Mouse (Mus musculus): ENCODE results near the gene Ndufb6.

DNA sequence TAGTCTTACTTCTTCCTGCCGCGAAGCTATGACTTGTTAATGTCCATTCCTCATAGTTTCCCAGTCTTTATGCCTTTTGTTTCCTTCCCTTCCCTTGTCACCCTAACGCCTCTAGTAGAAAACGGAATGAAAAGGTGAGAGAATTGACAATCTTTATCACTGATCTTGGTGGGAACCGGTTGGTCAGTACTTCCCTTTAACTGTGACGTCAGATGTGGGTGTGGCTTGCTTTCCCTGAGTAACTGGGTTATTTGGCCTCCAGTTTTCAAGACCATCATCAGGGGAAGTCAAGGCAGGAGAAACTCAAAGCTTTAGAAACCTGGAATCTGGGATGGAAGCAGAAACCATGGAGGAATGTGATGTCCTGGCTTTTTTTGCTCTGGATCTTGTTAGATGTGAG is 37.3 kb downstream of the Ndufb6 start:
- TF ChIP-seq CTCF (IDR thresholded peaks at IDR 0.05; ENCODE audit: insufficient read depth, low read length), result no peak
- TF ChIP-seq POLR2A (IDR thresholded peaks at IDR 0.05; ENCODE audit: borderline replicate concordance, extremely low read depth, low read depth, low read length), result no peak

Data from lung, adult 2 months (tissue).